Mouse (Mus musculus) cerebellum, postnatal 14 days (tissue): ENCODE data around the gene Mcf2l.

Experiments used
- DNase-seq, 2 experiments: peaks; one replicate each; pipeline ENCODE4 v3.0.0; 2021; ENCODE audit warnings: mixed read lengths in 2 of 2

The Mcf2l gene

DNA sequence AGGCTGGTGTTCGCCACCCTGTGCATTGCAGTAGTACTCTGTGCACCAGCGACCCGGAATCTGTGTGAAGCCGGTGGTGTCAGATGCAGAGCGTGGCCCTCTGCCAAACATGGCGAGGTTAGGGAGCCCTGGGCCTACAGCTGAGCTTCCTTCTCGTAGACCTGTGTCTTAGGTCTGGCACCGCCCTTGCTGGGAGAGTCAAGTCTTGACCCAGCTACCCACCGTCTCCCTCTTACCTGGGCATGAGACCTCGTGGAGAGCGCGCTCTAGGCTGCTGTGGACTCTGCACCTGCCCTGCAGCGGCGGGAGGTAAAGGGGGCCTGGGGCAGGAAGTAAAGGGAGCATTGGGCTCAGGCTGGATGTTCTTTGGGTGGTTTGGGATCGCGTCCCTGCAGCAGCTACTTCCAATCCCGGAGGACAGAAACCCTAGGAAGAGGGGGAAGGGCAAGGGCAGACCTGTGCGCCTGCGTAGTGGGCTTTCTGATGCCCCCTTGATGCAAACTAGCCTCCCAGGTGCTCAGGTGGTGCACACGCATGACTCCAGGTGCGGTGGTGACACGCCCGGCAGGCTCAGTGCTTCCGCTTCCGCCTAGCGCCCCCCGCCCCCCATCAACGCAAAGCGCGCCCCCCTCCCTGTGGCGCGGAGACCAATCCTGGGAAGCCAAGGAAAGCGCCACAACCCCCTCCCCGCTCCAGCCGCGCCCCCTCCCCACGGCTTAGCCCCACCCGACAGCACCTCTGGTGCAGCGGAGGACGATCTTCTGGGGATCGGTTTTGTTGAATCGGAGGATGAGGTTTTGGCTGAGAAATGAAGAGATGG lies 41.8 kb downstream of the Mcf2l start:
- DNase-seq = peak; percentile 74 to 84

DNA sequence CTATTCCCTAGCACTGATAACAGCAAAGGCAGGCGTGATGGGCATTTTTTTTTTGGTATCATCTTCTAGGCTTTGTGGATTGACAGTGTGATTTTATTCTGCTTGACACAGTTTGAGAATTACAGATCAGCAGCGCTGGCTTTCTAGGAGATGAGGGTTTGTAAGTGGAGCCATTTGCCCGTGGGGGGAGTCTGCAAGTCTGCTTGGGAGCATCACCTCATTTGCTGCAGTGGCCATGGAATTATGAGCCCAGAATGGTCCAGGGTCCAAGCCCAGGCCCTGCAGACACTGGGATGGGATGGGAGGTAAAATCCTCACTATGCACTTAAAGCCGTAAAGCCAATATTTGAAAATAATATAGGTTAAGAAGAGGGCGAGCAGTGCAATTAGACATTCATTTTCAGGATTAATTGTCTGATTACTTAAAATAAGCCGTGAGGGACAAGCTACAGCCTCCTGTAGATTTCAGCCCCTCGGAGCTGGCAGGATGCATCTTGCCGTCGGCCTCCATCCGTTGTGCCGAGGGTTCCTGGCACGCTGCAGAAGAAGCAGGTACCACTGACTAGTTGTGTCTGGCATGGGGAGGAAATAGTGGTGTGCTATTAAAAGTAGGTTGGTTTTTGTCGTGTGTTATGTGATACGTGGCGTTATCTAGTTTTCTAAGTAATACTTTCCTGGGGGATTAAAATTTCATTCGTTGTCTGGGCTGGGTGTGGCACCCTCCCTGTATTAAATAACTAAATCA lies 42.7 kb downstream of the Mcf2l start:
- DNase-seq = peak; percentile 56 to 69

DNA sequence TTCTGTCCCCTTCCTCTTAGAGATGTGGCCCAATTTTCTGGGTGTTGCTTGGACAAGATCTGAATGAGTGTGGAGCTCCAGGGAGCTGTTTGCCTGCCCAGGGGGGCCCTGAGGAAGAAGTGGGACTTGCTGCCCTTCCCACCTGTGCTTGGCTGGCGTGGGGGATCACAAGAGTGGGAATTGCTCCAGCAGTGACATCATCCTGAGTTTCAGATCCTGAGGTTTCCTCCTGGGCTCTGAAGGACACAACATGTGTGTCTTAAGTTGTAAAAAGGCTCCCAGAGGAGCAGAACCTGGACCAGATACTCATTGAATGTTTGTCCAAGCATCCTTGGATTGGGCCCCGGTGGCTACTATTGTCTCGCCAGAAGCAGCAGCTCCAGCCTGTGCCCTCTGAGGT lies 43.4 kb downstream of the Mcf2l start:
- peak; percentile 66 to 68 for DNase-seq

DNA sequence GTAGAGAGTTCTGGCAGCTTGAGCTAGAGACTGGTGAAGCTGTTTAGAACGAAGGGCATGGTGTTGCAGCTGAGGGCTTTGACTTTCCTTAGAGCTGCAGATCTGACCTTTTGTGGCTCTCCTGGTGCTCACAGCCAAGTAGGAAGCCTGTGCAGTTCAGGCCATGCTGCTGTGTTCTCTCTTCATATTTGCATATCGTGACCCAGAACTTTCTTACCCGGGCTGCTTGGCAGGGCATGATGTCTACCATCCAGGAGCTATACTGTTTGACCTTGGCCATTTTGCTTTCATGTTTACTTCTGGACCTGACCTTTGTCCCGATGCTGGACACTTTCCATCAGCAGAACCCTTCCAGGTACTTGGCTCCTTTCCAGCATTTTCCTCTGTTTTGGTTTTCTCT lies 44.2 kb downstream of the Mcf2l start:
- no peak for DNase-seq

DNA sequence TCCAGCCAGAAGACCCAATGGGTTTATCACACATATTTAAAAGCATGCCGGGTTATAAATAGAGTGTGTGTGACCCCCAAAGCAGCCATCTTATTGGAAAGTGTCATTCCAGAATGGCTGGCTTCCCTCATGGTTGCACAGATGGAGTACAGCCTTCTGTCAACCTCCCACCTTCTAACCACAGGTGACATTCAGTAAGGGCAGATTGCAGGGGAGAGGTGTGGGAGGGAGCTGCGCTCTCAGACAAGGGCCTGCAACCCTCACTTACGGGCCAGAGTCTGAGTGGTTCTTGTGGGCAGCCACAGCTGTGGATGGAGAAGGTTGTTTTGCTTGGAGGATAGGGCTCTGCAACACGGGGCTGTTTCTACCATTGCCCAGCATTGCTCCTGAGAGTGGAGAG lies 47.0 kb downstream of the Mcf2l start:
- no peak for DNase-seq

DNA sequence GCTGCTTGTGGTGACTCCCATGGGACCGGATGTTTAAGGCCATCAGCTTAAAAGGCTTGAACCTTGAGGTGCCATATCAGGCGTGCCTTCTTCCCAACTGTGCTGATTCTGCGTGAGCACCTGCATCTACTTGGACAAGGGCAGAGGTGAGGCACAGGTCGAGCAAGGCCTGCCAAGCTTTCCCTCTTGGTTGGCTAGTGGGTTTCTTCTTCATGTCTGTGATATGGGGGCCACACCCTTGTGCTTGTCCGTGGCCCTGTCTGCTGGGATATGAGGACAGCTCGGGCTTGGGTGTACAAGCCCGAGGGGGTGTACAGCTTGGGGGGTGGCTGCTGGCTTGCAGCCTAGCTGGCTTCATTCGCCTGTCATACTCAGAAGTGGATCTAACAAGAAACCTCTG lies 51.4 kb downstream of the Mcf2l start:
- DNase-seq = no peak

DNA sequence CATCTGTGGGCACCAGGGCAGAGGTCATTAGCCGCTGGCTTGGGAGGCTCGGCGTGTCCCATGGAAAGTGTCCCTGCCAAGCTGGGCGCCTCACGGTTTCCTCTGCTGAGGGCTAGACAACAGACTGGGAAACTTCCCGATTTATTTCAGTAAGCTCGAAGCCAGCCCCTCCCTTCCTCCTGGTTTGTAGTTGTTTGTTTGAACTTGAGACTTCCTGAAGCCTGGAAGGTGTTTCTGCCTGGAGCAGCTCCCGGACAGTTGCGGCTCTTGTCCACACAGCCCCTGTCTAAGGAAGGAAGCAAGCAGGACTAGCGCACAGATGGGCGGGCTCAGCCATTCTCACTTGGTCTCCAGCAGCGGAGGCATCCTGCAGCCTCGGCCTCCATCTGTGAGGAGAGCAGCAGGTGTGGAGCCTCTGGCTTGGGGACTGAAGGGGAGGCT lies 52.4 kb downstream of the Mcf2l start:
- DNase-seq = no peak

DNA sequence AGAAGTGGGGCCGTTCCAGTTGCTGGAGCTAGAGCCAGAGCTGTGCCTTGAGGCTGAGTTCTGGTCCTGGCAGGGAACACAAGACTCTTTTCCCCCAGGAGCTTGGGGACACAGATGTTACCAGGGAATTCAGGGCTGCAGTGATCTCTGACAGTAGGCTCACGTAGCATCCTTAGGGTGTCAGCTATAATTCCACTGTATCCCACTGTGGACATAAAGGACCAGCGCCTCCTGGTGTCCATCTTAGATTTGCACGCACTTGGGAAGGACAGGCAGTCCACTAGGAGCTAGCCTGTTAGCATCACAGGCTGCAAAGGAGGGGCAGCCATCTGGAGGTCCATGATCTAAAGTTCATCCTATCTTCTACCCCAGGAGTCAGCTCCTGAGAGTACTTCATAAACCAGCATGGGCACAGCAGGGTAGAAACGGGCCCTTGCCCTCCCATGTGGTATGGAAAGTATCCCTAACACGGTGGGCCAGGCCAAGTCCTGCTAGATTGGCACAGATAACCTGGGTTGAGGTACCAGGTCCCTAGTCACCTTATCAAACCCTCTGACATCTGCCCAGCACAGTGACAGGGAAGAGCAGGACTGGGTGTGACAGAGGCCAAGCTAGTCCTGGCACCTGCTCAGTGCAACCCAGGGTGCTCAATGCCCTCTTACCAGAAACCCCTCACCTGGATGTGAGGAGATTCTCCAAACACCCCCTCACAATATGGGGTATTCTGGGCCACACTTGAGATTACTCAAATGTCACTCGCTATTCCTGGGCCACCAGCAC lies 53.8 kb downstream of the Mcf2l start:
- DNase-seq = peak; percentile 86 to 94

DNA sequence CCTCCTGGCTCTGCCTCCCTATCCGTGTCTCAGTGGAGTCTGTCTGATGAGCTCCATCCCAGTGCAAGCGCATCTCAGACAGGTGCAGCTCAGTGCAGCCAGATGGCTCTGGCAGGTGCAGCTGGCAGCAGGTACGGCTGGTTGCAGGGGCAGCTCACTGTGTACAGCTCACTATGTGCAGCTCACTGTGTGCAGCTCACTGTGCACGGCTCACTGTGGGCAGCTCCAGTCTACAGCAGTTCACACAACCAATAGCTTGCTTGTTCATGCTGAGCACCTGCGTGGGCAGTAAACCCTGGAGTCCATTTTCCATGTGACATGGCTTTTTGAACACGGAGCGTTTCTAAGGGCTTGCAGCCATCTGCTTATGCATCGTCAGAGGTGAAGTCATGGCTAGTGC lies 54.4 kb downstream of the Mcf2l start:
- peak; percentile 55 for DNase-seq

DNA sequence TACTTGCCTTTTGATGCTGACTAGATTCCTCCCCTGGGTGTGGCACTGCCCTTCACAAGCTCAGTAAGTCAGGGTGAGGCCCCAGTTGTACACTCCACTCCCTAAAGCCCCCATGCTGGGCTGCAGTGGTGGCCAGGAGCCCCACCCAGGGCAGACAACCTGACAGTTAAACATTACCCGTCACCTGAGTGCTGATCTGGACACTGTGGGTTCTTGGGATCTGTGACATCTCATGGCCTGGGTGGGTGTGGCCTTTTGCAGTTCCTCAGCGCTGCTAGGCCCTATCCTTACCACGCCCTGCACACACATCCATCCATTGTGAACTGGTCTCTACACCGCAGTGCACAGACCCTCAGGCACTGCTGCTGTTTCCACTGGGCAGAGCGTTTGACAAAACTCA lies 55.3 kb downstream of the Mcf2l start:
- no peak for DNase-seq

DNA sequence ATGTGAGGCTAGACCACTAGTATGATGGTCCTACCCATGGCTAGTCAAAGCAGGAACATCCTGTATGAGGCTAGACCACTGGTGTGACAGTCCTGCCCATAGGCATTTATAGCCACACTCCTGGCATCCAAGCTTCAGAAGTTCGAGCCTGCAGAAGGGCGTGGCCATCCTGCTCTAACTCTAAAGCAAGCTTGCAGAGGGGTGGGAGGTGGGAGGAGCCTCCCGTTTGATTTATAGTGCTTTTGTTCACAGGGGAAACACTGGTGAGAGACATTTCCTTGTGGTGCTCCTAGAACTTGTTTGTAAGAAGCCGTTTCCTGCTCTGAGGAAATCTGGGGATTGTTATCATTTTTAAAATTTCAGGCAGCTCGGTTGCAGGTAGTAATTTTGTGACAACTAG lies 56.7 kb downstream of the Mcf2l start:
- no peak for DNase-seq

DNA sequence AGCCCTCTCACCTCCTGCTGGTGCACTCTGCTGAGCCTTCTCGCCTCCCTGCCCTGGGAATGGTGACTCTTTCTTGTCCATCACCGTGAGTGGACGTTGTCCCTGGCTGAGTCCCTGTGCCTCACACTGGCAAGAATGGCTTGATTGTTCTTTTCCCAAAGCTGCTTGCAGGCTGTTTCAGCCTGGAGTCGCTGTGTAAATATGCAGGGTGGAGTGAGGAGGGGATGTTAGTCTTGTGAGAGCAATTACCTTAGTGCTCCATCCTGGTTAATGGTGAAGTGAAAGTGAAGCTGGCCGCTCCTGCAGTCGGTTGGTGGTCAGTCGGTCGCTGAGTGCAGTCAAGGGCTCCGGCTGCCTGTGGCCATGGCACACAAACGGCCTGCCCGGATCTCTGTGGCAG lies 57.8 kb downstream of the Mcf2l start:
- DNase-seq = no peak

DNA sequence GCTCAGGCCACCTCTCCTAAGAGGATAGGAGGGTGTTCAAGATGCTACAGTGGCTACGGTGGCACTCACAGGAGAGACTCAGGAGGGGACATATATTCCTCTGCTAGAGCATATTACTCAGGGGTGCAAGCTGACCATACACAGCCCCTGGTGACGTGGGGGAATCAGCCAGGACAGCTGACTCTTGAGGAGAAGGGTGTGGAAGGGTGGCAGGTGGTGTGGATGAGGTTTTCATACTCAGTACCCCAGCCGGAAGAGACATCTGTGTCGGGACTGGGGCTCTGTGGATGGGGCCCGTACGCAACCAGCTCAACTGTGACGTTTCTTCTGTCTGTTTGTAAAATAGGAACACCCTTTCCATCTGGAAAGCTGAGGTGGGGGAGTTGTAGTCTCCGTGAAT lies 58.9 kb downstream of the Mcf2l start:
- DNase-seq = no peak

DNA sequence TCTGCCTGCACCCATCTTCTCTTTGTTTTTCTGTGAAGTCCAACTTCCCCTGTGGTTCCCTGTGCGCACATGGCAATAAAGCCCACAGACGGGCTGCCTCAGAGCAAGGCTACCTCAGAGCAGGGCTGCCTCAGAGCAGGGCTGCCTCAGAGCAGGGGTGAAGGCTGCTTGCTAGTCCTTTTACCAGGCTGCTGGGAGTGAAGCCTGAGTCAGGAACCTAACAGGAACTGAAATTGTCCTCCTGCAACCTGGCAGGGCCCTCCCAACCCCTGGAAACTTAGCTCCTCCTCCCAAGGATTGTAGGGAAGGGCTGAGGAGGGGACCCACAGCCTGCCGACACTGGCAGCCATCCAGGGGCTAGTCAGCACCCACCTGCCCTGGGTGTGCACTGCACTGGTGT lies 60.2 kb downstream of the Mcf2l start:
- no peak for DNase-seq

DNA sequence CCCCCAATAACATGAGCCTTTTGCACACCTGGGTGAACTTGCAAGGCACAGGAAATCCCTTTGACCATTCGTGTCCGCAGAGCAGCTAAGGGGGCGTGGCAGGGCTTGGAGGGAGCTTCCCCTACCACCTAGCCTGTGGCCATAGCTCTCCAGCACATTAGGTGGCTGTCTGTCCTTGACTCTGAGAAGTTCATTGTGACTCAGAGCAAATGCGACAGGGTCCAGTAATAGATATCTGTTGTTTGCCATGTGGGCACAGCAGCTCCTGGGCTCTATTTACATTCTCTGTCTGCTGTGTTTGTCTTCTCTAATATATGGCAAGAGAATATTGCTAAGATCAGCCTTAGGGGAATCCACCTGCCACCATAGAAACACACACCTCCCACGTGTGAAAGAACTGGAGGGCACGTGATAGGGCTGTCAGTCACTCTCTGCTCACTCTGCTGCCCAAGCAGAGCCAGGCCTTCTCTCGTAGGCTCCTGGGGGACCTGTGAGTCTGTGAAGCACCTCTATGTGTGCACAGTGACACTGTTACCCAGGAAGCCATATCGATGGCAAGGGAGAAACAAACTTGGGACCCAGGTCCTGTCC lies 60.9 kb downstream of the Mcf2l start:
- no peak for DNase-seq

DNA sequence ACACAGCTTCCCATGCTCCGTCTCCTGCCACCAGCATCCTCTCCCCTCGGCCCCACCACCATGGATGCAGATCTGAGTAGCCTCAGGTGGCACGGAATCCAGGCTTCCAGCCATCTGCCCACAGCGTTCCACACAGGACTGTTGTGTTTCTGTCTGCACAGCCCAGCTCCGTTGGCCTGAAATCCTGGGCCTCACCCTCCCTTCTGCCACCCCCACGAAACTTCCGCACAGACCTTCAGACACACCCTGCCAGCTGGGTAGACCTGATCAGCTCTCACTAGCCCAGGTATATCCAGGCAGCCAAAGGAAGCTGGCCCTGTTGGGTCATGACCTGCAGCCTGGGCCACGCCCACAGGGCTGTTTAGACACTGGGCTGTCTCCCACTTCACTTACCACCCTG lies 66.9 kb downstream of the Mcf2l start:
- peak; percentile 47 to 55 for DNase-seq

DNA sequence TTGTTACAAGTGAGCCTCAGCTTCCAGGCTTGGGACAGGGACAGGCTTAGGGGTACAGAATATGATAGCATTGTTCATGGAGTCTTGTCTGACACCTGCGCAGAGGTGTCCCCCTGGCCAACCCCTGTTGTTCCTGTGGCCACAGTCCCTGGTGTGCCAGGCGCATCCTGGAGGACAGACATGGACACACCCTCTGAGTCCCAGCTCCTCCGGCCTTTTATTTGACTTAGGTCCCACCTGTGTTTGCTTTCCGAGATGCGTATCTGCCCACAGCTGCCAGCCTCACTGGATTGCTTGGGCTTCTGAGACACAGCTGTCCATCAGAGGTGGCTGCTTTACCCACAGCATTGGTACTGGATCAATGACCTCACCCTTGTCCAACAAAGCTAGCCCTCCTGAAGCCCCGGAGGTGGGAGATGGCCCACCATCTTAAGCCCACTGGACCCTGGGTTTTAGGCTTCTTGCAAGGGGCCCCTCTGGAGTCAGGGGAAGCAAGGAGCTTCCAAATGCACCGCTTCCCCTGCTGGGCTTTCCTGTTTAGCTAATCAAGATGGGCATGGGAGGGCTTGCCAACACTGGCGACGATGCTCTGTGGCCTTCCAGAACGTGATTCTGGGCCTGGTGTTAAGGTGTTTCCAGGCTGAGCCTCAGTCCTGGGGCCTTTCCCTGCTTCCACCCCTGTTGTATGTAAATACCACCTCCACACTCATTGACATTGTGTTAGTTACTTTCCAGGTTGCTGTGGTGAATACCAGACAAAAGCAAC lies 67.7 kb downstream of the Mcf2l start:
- DNase-seq = peak in 1 of 2 experiments; percentile 48

DNA sequence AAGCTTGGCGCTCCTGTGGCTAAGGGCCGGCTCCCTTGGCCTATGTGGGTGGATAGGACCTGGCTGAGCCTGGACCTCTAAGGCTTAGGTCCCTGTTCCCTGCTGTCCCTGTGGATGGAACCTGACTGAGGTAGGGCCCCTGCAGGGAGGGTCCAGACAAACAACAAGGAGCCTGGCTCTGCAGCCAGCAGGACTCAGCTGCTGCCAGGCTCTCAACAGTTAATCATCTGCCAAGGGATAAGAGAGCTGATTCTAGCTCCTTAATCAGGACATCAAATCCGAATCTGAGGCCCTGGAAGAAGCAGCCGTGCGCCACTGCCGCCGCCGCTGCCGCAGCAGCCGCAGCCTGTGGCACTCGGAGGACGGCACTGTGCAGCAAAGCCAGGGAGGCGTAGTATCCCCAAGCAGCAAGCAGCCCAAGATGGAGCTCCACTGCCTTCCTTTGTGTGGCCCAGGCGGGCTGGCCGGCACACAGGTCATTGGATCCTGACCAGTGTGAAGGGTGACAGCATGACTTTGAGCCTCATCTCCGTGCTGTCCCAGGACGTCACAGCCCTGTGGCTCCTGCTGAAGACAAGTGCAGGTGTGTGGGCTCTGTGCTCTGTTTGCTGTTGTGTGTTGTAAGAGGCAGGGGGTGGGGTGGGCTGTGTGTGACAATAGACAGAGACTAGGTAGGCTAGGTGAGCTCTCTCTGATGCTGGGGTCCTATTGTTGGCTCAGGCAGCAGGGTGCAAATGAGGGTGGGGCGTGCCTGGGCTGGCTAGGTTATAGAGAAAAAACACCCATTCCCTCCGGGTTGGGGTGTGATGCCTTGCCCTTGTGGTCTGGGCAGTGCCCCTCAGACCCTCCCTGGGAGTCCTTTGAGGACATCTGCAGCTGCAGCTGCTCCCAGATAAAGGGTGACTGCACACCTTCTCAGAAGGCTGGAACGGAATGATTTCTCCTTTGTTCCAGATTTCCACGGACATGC lies 74.3 kb downstream of the Mcf2l start:
- DNase-seq = peak in 1 of 2 experiments; percentile 60

DNA sequence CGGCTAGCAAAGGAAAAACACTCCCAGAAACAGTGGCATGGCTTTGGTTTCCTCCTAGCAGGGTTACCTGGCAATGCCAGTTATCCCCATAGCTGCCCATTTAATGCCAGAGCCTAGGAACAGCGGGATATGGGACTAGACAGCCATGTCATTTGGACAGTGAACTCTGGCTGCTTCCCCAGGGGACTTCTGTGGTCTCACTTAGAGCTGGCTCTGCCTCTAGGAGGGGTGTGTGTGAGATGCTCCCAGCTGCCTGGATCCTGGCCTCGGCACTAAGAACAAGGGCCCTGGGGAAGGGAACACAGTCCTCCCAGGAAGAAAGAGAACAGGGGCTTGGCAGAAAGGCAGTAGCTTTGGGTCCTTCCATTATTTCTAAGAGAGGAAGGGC lies 75.0 kb downstream of the Mcf2l start:
- DNase-seq = peak; percentile 44 to 65

DNA sequence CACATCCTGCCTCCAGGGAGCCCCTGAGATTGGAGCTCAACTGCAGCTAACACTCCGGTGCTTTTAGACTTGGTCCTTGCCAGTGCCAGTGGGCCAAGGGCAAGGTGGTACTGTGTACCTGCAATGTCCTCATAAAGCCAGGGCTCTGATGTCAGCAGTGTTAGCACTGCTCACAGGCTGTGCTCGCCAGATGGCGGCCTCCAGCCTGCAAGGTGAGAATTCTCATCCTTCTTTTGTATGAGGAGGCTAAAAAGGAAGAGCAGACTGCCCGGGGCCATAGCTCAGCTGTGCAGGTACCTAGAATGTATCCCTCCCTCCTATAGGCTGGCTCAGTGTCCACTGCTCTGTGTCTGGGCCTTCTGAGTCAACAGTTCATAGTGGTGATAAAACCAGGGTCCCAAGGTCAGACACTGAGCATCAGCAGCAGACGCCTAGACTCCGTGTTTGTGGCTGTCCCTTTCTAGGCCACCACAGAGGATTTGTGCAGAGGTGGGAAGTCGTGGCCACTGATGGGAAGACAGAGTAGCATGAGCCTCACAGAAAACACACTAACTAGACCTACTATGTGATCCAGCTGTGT lies 77.5 kb downstream of the Mcf2l start:
- DNase-seq = no peak

DNA sequence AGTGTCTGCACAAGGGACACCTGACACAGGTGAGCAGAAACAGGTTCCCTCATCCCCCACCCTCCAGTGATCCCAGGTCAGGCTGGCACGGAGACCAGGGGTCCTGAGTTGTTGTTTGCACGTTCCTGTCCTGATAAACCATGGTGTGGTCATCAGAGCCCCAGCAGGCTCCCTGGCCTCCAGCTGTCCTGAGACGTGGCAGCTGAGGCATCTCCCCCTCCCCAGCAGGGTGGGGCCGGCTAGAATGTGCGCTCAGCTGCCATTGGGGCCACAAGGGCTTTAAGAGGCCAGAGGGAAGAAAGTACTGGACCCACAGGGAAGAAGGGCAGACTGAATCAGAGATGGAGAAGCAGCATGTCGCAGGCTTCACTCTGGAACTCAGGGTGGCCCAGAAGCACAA lies 79.1 kb downstream of the Mcf2l start:
- DNase-seq = no peak
